Mouse (Mus musculus): ENCODE results near the gene 2210408I21Rik. TPM values are rescaled to one million over a fixed set of nuclear protein-coding genes. Genes with fewer than 3 reads are reported as not detected.

The 2210408I21Rik gene
- total RNA-seq, 2 experiments from 2014 or later: 3.6 to 4.5 TPM

- intact Hi-C loops (cut with DNase I): no loop called here
Measured at GRCm38 (mm10) chr13:77264481-77264880, 129.1 kb downstream of the 2210408I21Rik start.

GRCm38 (mm10) chr13:77275172-77275747 lies 139.9 kb downstream of the 2210408I21Rik start:
- no peak for DNase-seq
- intact Hi-C loops (cut with DNase I): no loop called here

More at GRCm38 (mm10) chr13:77264481-77264880, 129.1 kb downstream of the 2210408I21Rik start:
- no peak for DNase-seq

DNA sequence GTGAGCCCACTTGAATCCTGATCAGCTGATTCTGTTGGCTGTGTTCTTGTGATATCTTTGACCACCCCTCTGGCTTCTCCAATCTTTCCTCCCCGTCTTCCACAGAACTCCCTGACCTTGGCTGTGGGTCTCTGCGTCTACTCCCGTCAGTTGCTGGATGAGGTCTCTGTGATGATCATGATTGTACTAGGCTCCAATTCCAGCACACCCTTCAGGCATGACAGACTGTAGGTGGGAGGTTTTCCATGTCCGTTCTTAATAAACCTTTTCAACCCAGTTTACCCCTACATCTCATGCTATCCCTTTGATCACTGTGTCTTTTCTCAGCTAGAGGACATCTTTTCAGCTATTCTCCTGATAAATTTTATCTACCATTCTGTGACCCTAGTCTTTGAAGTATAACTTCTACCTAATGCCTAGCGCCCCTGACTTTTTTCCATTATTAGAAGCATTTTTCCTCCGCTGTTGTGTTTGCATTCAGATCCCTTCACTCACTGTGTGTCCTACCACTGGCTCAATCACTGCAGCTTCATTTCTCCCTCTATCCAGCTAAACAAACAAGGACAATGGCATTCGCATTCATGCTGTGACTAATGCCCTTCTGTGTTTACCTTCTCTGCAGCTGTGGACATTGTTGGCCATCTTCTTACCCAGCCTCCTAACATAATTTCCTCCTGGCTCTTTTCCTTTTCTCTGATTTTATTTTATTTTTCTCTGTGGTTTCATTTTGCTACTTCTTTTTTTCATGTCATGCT lies 143.5 kb downstream of the 2210408I21Rik start:
- no peak for DNase-seq
- intact Hi-C loops (cut with DNase I): no loop called here

DNA sequence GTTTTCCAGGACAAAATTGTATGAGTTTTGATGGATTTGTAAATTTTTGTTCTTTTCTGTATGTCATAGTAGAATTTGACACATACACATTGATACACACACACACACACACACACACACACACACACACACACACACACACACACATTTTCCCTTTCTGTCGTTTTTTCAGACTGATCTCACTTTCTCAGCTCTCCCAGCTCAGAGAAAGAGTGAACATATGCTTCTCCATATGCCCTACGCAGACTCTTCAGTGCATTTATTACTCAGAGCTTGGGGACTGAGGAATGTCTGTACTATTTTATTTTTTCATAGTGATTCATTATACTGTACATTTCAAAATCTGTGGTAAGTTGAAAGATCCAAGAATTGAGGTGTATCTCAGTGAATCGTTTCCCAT lies 160.2 kb downstream of the 2210408I21Rik start:
- no peak for DNase-seq
- intact Hi-C loops (cut with DNase I): no loop called here

- DNase-seq: no peak
- intact Hi-C loops (cut with DNase I): no loop called here
Measured at GRCm38 (mm10) chr13:77324101-77324500, 188.8 kb downstream of the 2210408I21Rik start.

GRCm38 (mm10) chr13:77326174-77326959 lies 191.0 kb downstream of the 2210408I21Rik start:
- no peak for DNase-seq
- intact Hi-C loops (cut with DNase I): no loop called here

GRCm38 (mm10) chr13:77342097-77342496 lies 206.8 kb downstream of the 2210408I21Rik start:
- DNase-seq: no peak
- intact Hi-C loops (cut with DNase I): no loop called here

DNA sequence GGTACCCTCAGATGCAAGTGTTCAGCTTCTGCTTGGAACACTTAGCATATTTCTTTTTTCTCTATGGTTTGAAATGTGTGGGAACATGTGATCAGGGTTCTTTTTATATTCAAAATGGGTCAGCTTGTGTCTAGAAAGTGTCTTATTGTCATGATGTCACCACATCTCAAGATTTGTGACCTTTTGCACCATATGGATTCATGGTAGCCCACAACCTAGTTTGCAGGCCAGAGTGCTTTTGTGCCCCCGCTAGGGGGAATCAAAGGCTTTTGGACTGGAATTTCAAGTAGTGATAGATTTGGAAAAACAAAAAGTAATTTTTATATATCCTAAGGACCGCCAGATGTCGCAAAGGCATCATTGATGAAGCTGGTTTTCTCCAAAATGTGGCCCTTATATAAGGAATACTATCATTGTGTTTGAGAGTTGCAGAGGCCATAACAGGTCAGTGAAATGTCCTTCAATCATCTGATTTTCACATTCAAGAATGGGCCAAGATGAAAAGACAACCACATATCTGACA lies 250.2 kb downstream of the 2210408I21Rik start:
- DNase-seq: no peak
- intact Hi-C loops (cut with DNase I): no loop called here

DNA sequence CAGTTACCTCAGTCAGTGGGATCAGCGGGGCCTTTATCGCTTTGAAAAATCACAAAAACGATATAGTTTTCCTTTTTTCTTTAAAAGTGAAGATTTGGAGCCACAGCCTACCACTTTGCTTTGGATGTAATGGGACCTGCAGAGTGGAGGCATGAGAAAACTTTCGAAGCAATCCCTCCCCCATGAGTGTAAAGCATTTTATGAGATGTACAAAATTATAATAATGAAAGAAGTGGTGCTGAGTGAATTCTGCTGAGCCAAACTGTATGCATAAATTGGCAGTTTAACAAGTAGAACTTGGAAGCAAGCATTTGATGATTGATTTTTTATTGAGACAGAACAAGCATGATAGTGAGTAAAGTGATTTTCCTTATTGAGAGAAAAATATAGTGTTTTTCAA lies 250.7 kb downstream of the 2210408I21Rik start:
- intact Hi-C loops (cut with DNase I): no loop called here
- DNase-seq: no peak

DNA sequence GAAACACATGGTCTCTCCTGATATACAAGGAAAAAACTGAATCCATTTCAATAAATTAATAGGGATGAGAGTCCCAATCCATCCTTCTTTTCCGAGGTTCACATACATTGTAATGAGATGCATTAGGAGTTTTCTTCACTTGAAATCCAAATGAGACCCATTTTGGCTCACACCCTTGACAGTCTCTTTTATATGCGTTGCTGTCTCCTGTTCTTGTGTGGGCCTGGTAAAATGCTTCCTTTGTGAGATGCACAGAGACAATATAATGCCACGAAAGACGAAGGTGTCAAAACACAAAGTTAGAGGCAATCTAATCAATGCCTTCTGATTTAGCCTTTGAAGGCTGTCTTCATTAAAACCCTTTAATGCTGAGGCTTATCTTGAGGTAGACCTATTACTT lies 252.8 kb downstream of the 2210408I21Rik start:
- DNase-seq: no peak
- intact Hi-C loops (cut with DNase I): no loop called here

GRCm38 (mm10) chr13:77389209-77389608 lies 253.9 kb downstream of the 2210408I21Rik start:
- DNase-seq: no peak
- intact Hi-C loops (cut with DNase I): no loop called here

DNA sequence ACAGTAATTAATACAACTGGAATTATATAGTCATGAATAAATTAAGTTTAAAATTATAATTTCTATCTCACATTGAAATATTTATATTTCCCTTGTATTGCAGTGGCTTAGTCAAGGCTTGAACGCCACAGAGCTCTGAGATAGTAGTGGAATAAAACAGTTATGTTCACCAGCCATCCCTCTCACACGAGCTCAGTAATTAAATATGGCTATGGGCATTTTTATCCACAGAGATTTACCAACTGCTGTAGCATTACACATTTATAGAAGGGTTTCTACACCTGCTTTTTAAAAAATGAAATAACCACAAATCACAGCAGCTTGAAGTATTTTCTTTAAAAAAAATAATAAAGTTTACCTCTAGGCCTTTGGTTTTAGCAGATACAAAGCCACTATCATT lies 261.0 kb downstream of the 2210408I21Rik start:
- intact Hi-C loops (cut with DNase I): no loop called here
- no peak for DNase-seq

DNA sequence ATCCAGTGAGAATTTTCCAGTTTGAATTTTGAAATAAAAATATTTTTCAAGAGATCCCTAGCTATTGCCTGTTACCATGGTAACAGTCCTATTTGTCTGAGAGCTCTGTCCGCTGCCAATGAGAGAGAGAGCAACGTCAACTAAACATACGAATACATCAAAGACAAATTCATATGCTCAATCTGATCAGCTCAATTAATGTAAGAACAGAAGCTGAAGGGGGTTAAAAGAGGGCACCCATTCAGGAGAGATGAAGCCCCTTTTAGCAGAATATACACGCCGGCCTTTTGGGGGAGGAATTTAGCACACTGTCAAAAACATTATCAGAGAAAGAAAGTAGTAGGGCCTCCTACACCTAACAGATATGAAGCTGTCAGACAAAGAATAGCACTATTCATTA lies 261.6 kb downstream of the 2210408I21Rik start:
- DNase-seq: no peak
- intact Hi-C loops (cut with DNase I): no loop called here

DNA sequence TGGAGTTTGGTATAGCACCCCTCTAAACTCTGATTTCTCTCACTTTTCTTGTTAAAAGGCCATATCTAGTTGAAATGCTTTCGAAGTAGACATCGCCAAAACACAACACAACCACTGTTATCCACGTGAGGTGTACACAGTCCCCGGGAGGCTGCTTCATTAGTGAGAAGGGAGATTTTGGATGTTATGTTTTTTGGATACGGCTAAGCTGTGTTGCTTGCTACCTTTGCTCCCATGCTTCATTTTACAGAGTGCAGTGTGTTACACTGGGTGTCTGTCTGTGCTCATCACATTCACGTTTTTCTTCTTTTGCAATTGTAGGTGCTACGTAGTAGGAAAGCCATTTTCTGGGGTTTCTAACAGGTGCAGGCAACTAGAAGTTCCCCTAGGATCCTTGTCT lies 262.3 kb downstream of the 2210408I21Rik start:
- DNase-seq: no peak
- intact Hi-C loops (cut with DNase I): no loop called here

GRCm38 (mm10) chr13:77398477-77398876 lies 263.1 kb downstream of the 2210408I21Rik start:
- intact Hi-C loops (cut with DNase I): no loop called here
- DNase-seq: no peak

DNA sequence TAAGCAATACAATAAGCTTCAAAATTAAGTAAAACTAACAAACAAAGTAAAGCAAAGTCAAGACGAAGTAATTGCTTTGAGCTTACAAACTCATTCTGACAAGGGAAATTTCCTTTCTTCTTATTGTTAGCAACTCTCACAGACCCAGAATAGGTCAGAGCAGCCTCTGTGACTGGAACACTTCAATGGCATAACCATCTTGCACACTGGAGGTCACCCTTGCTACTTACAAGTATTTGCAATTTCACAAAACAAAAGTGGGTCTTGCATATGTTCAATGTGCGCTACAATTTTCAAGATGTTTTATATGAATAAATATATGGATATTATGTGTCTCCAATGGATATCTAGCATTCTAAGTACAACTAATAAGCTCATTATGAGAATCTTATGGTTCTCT lies 265.4 kb downstream of the 2210408I21Rik start:
- intact Hi-C loops (cut with DNase I): no loop called here
- DNase-seq: no peak

GRCm38 (mm10) chr13:77408530-77408929 lies 273.2 kb downstream of the 2210408I21Rik start:
- intact Hi-C loops (cut with DNase I): no loop called here
- DNase-seq: no peak

DNA sequence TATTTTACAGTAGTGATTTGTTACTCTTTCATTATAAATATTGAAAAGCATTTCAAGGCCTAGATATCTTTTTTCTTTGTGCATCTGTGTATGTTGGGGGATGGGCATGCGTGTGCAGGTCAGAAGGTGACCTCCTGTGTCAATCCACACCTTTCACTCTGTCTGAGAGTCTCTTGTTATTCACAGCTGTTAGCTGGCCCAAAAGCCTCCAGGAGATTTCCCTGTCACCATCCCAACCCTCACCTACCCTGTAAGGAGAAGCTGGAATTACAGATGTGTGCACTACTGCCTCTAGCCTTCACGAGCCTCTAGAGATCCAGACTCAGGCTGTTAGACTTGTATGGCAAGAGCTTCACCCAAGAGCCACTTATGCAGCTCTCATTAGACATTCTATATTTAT lies 274.5 kb downstream of the 2210408I21Rik start:
- DNase-seq: no peak
- intact Hi-C loops (cut with DNase I): no loop called here

- intact Hi-C loops (cut with DNase I): no loop called here
- DNase-seq: no peak
Measured at GRCm38 (mm10) chr13:77412829-77413228, 277.5 kb downstream of the 2210408I21Rik start.

DNA sequence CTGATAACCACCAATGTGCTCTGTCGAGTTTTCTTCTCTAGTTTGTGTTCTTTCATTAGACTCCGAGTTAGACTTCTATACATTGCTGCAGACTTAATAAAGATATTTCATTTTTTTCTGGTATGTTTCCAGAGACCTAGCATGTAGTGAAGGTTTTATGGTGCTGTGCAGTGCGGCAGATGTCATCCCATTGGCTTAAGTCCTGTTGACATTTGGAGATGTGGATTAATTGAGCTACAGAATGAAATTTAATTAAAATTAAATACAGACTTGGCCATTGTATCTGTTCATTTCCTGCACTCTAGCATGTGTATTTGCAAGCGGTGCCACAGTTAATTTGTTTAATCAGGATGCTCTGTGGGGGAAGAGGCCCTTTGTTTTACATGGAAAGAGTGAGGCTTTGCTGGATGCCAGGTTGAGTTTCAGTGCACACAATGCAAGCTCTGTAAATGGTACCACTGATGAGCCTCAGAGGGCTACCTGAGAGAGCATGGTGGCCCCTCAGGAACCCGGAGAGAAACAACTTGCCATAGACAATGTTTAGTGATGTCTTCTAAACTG lies 314.7 kb downstream of the 2210408I21Rik start:
- DNase-seq: no peak
- intact Hi-C loops (cut with DNase I): no loop called here

DNA sequence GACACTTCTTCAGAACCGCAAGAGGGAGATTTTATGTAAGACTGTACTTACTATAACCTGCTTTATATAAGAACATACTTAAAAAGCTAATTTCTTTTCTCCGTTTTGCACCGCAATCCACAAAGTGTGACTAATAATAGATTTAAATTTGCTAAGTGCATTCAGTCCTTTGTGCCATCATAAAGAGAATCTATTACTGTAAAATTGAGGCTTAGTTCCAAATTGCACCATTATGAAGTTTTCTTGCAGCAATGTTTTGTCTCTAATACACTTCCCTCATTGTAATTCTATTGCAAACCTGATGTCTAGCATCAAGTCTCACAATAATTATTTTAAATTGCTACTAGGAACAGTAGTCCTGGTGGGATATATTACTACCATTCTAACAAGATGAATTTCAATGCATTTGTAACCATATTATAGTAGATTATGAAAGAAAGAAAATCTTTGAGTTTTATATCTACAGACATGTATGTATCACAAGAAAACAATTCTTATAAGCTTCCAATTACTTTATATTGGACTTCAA lies 334.8 kb downstream of the 2210408I21Rik start:
- DNase-seq: no peak
- intact Hi-C loops (cut with DNase I): no loop called here

All from gastrocnemius, postnatal 36 days (tissue).